Mouse (Mus musculus) kidney, postnatal 0 days (tissue): ENCODE measurements around the gene Spty2d1. TPM values are rescaled to one million over a fixed set of nuclear protein-coding genes. Genes with fewer than 3 reads are reported as not detected.
"Not testable (repeated sequence)": the region's sequence is repeated elsewhere in the genome, so short reads cannot be mapped to it uniquely, and the experiment has no call there.

Experiments used
- ATAC-seq: fragments of 200-750 bp; cut with Nextera tagmentation; replicated peaks from 2 replicates; pipeline ENCODE4 v1.8.0; 2017; ENCODE audit warnings: low read depth, moderate number of reproducible peaks, moderate TSS enrichment, moderate library complexity; ENCODE audit not compliant: low FRiP score
- DNase-seq: peaks from one replicate; pipeline ENCODE4 v3.0.0-alpha.2; 2016; ENCODE audit warnings: low spot score
- H3K27ac ChIP-seq: fragments of 300-500 bp; sonication (generic); 2 replicates; pipeline ENCODE4 v1.5.1; 2014; ENCODE audit warnings: mild to moderate bottlenecking
- H3K27me3 ChIP-seq: fragments of 300-500 bp; sonication (generic); 2 replicates; pipeline ENCODE4 v1.6.1; 2014; ENCODE audit warnings: low read length, mixed read lengths; ENCODE audit not compliant: insufficient read depth
- H3K36me3 ChIP-seq: fragments of 300-500 bp; sonication (generic); 2 replicates; pipeline ENCODE4 v1.6.1; 2014; ENCODE audit warnings: low read length, mixed read lengths; ENCODE audit not compliant: insufficient read depth
- H3K4me1 ChIP-seq: fragments of 300-500 bp; sonication (generic); replicated peaks from 2 replicates; pipeline ENCODE4 v1.6.1; 2014; ENCODE audit warnings: antibody characterized with exemption, low read length, mixed read lengths; ENCODE audit not compliant: insufficient read depth
- H3K4me2 ChIP-seq: fragments of 300-500 bp; sonication (generic); 2 replicates; pipeline ENCODE4 v1.6.1; 2014; ENCODE audit warnings: mild to moderate bottlenecking, low read length, moderate library complexity, mixed read lengths
- H3K4me3 ChIP-seq: fragments of 300-500 bp; sonication (generic); replicated peaks from 2 replicates; pipeline ENCODE4 v1.5.1; 2014; ENCODE audit warnings: low read depth, low read length
- H3K9ac ChIP-seq: fragments of 300-500 bp; sonication (generic); 2 replicates; pipeline ENCODE4 v1.6.1; 2014; ENCODE audit warnings: low read depth, low read length
- H3K9me3 ChIP-seq: fragments of 300-500 bp; sonication (generic); replicated peaks from 2 replicates; pipeline ENCODE4 v1.6.1; 2016; ENCODE audit warnings: low read length, inconsistent platforms, mixed read lengths
- CTCF ChIP-seq: IDR thresholded peaks from 2 replicates; pipeline ENCODE4 v1.5.1; 2016; ENCODE audit warnings: antibody characterized with exemption, low read depth, mild to moderate bottlenecking, moderate library complexity
- WGBS: fragments of 180-500 bp; shearing (Covaris S2); extraction: QIAGEN DNeasy Blood & Tissue Kit; methylation state at CpG from one replicate; pipeline ENCODE4 v1.1.7; 2014; 5-methylcytosine and 5-hydroxymethylcytosine counted together
- polyA plus RNA-seq: library from polyadenylated mRNA; unstranded; fragments of >200 nt; fragmentation: Nextera tagmentation; extraction: Ambion mirVana; gene quantifications from 2 replicates; pipeline ENCODE4 v1.2.1, GENCODE M21; 2015

The Spty2d1 gene
- polyA plus RNA-seq, 1 experiment from 2014 or later: 13.7 TPM

DNA sequence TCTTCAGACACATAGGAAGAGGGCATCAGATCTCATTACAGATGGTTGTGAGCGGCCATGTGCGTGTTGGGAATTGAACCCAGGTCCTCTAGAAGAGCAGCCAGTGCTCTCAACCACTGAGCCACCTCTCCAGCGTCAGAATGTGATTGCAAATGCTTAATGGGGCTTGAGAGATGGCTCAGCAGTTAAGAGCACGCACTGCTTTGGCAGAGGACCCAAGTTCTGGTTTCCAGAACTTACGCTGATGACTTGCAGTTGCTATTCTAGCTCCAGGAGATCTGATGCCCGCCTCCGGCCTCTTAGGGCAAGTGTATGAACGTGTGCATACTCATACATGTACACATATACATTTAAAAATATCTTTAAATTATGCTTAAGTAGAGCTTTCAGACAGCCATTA lies 27.2 kb upstream of the Spty2d1 start:
- no peak for TF ChIP-seq CTCF
- no peaks in the 10 kb centered on the region for H3K4me1 ChIP-seq
- no peaks in the 10 kb centered on the region for H3K36me3 ChIP-seq
- no peak overlapping the region for H3K9ac ChIP-seq
- no peak overlapping the region for H3K4me3 ChIP-seq
- WGBS: 62% methylated on average over 8 of the region's 8 CpGs
- H3K9me3 ChIP-seq: no peaks in the 10 kb centered on the region
- H3K27me3 ChIP-seq: no peaks in the 10 kb centered on the region
- no peak overlapping the region for H3K4me2 ChIP-seq
- no peak overlapping the region for H3K27ac ChIP-seq
- DNase-seq (no peak), ATAC-seq (no peak)

DNA sequence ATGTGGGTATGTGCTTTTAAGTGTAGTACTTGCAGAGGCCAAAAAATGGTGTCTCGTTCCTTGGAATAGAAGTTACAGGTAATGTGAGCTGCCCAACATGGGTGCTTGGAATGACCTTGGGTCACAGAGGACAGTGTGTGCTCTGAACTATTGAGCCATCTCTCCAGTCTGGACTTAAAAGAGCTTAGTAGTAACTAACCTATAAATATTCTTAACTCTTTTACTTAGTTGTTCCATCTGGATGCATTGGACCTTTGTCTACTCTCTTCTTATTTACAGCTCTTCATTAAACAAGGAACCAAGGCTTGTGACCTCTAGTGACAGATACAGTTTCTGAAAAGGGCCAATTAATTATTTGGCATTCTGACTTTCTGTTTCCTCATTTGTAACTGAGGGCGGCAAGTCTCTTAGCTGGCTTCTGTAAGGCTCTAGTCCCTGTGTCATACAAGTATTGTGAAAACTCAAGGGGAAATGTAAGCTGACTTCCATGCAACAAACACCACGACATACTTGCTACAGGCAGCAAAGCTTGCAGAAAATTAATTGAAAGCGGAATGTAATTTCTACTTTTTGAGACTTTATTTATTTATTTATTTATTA lies 26.7 kb upstream of the Spty2d1 start:
- peak; percentile 50 for DNase-seq
- H3K9ac ChIP-seq: no peak overlapping the region
- no peak overlapping the region for H3K4me3 ChIP-seq
- no peaks in the 10 kb centered on the region for H3K27me3 ChIP-seq
- no peak overlapping the region for H3K4me2 ChIP-seq
- no peaks in the 10 kb centered on the region for H3K9me3 ChIP-seq
- no peak overlapping the region for H3K27ac ChIP-seq
- TF ChIP-seq CTCF: no peak
- WGBS: 64% methylated on average over 4 of the region's 4 CpGs
- H3K4me1 ChIP-seq: no peaks in the 10 kb centered on the region
- H3K36me3 ChIP-seq: no peaks in the 10 kb centered on the region
- 0 out of 2 replicates have a peak, but pooled peaks have one; percentile 43 for ATAC-seq

DNA sequence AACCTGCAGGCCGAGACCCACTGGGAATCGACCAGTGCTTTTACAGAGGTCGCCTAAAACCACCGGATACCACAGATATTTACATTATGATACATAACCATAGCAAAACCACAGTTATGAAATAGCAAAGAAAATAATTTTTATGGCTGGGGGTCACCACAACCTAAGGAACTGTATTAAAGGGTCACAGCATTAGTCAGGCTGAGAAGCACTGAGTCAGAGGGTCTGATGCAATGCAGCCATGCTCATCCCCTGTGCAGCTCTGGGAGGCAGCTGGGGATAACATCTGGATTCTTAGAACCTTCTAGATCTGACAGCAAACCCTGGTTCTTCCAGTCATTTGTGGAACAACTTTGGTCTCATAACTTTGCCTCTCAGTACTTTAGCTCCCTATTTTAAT lies 23.2 kb upstream of the Spty2d1 start:
- Histone ChIP-seq H3K9me3 (no peaks in the 10 kb centered on the region), H3K4me3 (no peak overlapping the region), H3K4me1 (no peaks in the 10 kb centered on the region), H3K4me2 (no peak overlapping the region), H3K36me3 (no peaks in the 10 kb centered on the region), H3K9ac (no peak overlapping the region), H3K27me3 (no peaks in the 10 kb centered on the region), H3K27ac (no peak overlapping the region; the same call in 1 of the 2 replicates)
- ATAC-seq: no peak
- no peak for DNase-seq
- WGBS: 70% methylated on average over 4 of the region's 4 CpGs
- no peak for TF ChIP-seq CTCF

GRCm38 (mm10) chr7:47030517-47031193 lies 22.4 kb upstream of the Spty2d1 start:
- DNase-seq: no peak
- Histone ChIP-seq H3K4me3 (no peak overlapping the region), H3K4me1 (no peaks in the 10 kb centered on the region), H3K36me3 (no peaks in the 10 kb centered on the region), H3K4me2 (no peak overlapping the region), H3K27ac (no peak overlapping the region), H3K9ac (no peak overlapping the region), H3K9me3 (no peaks in the 10 kb centered on the region), H3K27me3 (no peaks in the 10 kb centered on the region)
- WGBS: 69% methylated on average over 9 of the region's 9 CpGs
- no peak; the same call in 1 of the 2 replicates for ATAC-seq
- no peak for TF ChIP-seq CTCF

- H3K27me3 ChIP-seq: no peaks in the 10 kb centered on the region
- 89% methylated on average over 1 of the region's 1 CpGs for WGBS
- H3K4me3 ChIP-seq: no peak overlapping the region
- H3K27ac ChIP-seq: no peak overlapping the region
- TF ChIP-seq CTCF: peak; percentile 41; the same call in 1 of the 2 replicates
- ATAC-seq (no peak), DNase-seq (no peak)
- no peaks in the 10 kb centered on the region for H3K36me3 ChIP-seq
- H3K9ac ChIP-seq: no peak overlapping the region
- H3K4me1 ChIP-seq: no peaks in the 10 kb centered on the region
- no peaks in the 10 kb centered on the region for H3K9me3 ChIP-seq
- no peak overlapping the region for H3K4me2 ChIP-seq
Observed at GRCm38 (mm10) chr7:47027520-47027919, 19.3 kb upstream of the Spty2d1 start.

GRCm38 (mm10) chr7:47026899-47027298 lies 18.7 kb upstream of the Spty2d1 start:
- ATAC-seq, H3K4me2 ChIP-seq: not testable (repeated sequence)
- 92% methylated on average over 3 of the region's 3 CpGs for WGBS

More at GRCm38 (mm10) chr7:47026899-47027298, 18.7 kb upstream of the Spty2d1 start:
- H3K9me3 ChIP-seq, H3K27me3 ChIP-seq, H3K4me1 ChIP-seq, H3K4me3 ChIP-seq, DNase-seq, H3K36me3 ChIP-seq, H3K27ac ChIP-seq, H3K9ac ChIP-seq: not testable (repeated sequence)
